Mouse (Mus musculus) liver, embryonic 16.5 days (tissue): ENCODE measurements at regions not wholly inside any gene's neighbourhood (a gene's known extent, or its start where the extent isn't known, plus 50 kb on each side); places are given as distances from the start of the nearest gene placed in this dataset.

Source experiments
- ATAC-seq: fragments of 200-750 bp; cut with Nextera tagmentation; 2 replicates; pipeline ENCODE4 v1.8.0; 2017; ENCODE audit warnings: low read depth, mild to moderate bottlenecking, moderate number of reproducible peaks, moderate library complexity
- H3K27ac ChIP-seq: fragments of 300-500 bp; sonication (generic); 2 replicates; pipeline ENCODE4 v1.5.1; 2014; ENCODE audit warnings: mild to moderate bottlenecking, low read length
- H3K27me3 ChIP-seq: fragments of 300-500 bp; sonication (generic); 2 replicates; pipeline ENCODE4 v1.6.1; 2014; ENCODE audit warnings: low read depth, low read length, mixed read lengths; ENCODE audit not compliant: control insufficient read depth, insufficient read depth
- H3K36me3 ChIP-seq: fragments of 300-500 bp; sonication (generic); 2 replicates; pipeline ENCODE4 v1.6.1; 2014; ENCODE audit warnings: mild to moderate bottlenecking; ENCODE audit not compliant: control insufficient read depth, insufficient read depth
- H3K4me1 ChIP-seq: fragments of 300-500 bp; sonication (generic); 2 replicates; pipeline ENCODE4 v1.6.1; 2014; ENCODE audit warnings: low read depth, low read length, mixed read lengths; ENCODE audit not compliant: control insufficient read depth
- H3K4me2 ChIP-seq: fragments of 300-500 bp; sonication (generic); 2 replicates; pipeline ENCODE4 v1.6.1; 2014; ENCODE audit warnings: low read depth, low read length, mixed read lengths
- H3K4me3 ChIP-seq: fragments of 300-500 bp; sonication (generic); 2 replicates; pipeline ENCODE4 v1.5.1; 2014; ENCODE audit warnings: low read depth, mild to moderate bottlenecking, low read length
- H3K9ac ChIP-seq: fragments of 300-500 bp; sonication (generic); 2 replicates; pipeline ENCODE4 v1.6.1; 2014; ENCODE audit warnings: low read depth, low read length
- H3K9me3 ChIP-seq: fragments of 300-500 bp; sonication (generic); replicated peaks from 2 replicates; pipeline ENCODE4 v1.6.1; 2016; ENCODE audit warnings: low read length; ENCODE audit not compliant: control insufficient read depth
- WGBS: fragments of 180-500 bp; shearing (Covaris S2); extraction: QIAGEN DNeasy Blood & Tissue Kit; methylation state at CpG from one replicate; pipeline ENCODE4 v1.1.7; 2014; ENCODE audit not compliant: insufficient replicate concordance; 5-methylcytosine and 5-hydroxymethylcytosine counted together

- 46% methylated on average over 1 of the region's 1 CpGs for whole genome bisulfite sequencing
- no peaks in the 10 kb centered on the region for H3K4me1 ChIP-seq
These were observed 194.7 kb upstream of the Usp24 start for GRCm38 (mm10) chr4:106121306-106121705.

GRCm38 (mm10) chr4:106123038-106123654 lies 192.9 kb upstream of the Usp24 start:
- H3K4me1 ChIP-seq = no peaks in the 10 kb centered on the region
- H3K9me3 ChIP-seq = no peaks in the 10 kb centered on the region
- H3K27me3 ChIP-seq = no peaks in the 10 kb centered on the region
- WGBS = 62% methylated on average over 8 of the region's 8 CpGs
- no peak overlapping the region for H3K9ac ChIP-seq
- ATAC-seq = no peak
- H3K27ac ChIP-seq = no peak overlapping the region
- no peaks in the 10 kb centered on the region for H3K36me3 ChIP-seq
- no peak overlapping the region for H3K4me3 ChIP-seq
- no peak overlapping the region for H3K4me2 ChIP-seq

More at GRCm38 (mm10) chr4:106121306-106121705, 194.7 kb upstream of the Usp24 start:
- Histone ChIP-seq H3K27me3 (no peaks in the 10 kb centered on the region), H3K36me3 (no peaks in the 10 kb centered on the region), H3K4me2 (no peak overlapping the region), H3K9ac (no peak overlapping the region), H3K4me3 (no peak overlapping the region), H3K9me3 (no peaks in the 10 kb centered on the region), H3K27ac (no peak overlapping the region)
- no peak for ATAC-seq

GRCm38 (mm10) chr4:106127199-106127598 lies 188.8 kb upstream of the Usp24 start:
- Histone ChIP-seq H3K4me3 (no peak overlapping the region), H3K27me3 (no peaks in the 10 kb centered on the region), H3K9ac (no peak overlapping the region), H3K36me3 (no peaks in the 10 kb centered on the region), H3K9me3 (no peaks in the 10 kb centered on the region), H3K4me1 (no peaks in the 10 kb centered on the region), H3K27ac (no peak overlapping the region), H3K4me2 (no peak overlapping the region)
- ATAC-seq = no peak
- 53% methylated on average over 5 of the region's 5 CpGs for WGBS

- Histone ChIP-seq H3K4me3 (no peak overlapping the region), H3K9me3 (no peaks in the 10 kb centered on the region), H3K4me1 (no peaks in the 10 kb centered on the region), H3K36me3 (no peaks in the 10 kb centered on the region), H3K27ac (no peak overlapping the region), H3K9ac (no peak overlapping the region), H3K4me2 (no peak overlapping the region), H3K27me3 (no peaks in the 10 kb centered on the region)
- no peak for ATAC-seq
- 40% methylated on average over 7 of the region's 7 CpGs for WGBS
These were observed 188.4 kb upstream of the Usp24 start for GRCm38 (mm10) chr4:106127641-106128040.

- no peaks in the 10 kb centered on the region for H3K4me1 ChIP-seq
- ATAC-seq = no peak
- H3K27me3 ChIP-seq = no peaks in the 10 kb centered on the region
- H3K4me3 ChIP-seq = no peak overlapping the region
- no peaks in the 10 kb centered on the region for H3K36me3 ChIP-seq
- H3K4me2 ChIP-seq = no peak overlapping the region
- H3K9ac ChIP-seq = no peak overlapping the region
- H3K27ac ChIP-seq = no peak overlapping the region
- 64% methylated on average over 7 of the region's 7 CpGs for WGBS
- H3K9me3 ChIP-seq = no peaks in the 10 kb centered on the region
These were observed 186.7 kb upstream of the Usp24 start for GRCm38 (mm10) chr4:106129327-106129726.

GRCm38 (mm10) chr4:106129803-106130202 lies 186.2 kb upstream of the Usp24 start:
- no peak for ATAC-seq
- Histone ChIP-seq H3K27ac (no peak overlapping the region), H3K4me3 (no peak overlapping the region), H3K9ac (no peak overlapping the region), H3K9me3 (no peaks in the 10 kb centered on the region), H3K4me2 (no peak overlapping the region), H3K27me3 (no peaks in the 10 kb centered on the region), H3K36me3 (no peaks in the 10 kb centered on the region), H3K4me1 (no peaks in the 10 kb centered on the region)
- 64% methylated on average over 2 of the region's 2 CpGs for WGBS

- no peaks in the 10 kb centered on the region for H3K4me1 ChIP-seq
- WGBS = 49% methylated on average over 10 of the region's 10 CpGs
- no peak overlapping the region for H3K9ac ChIP-seq
- no peak overlapping the region for H3K4me2 ChIP-seq
- H3K4me3 ChIP-seq = no peak overlapping the region
- no peak overlapping the region for H3K27ac ChIP-seq
- no peaks in the 10 kb centered on the region for H3K36me3 ChIP-seq
- H3K9me3 ChIP-seq = no peaks in the 10 kb centered on the region
- ATAC-seq = no peak
- H3K27me3 ChIP-seq = no peaks in the 10 kb centered on the region
These were observed 182.0 kb upstream of the Usp24 start for GRCm38 (mm10) chr4:106133746-106134730.

GRCm38 (mm10) chr4:106142741-106143140 lies 173.3 kb upstream of the Usp24 start:
- no peaks in the 10 kb centered on the region for H3K9me3 ChIP-seq
- no peak overlapping the region for H3K4me3 ChIP-seq
- no peaks in the 10 kb centered on the region for H3K27me3 ChIP-seq
- WGBS = 56% methylated on average over 4 of the region's 4 CpGs
- no peak for ATAC-seq
- no peak overlapping the region for H3K27ac ChIP-seq
- H3K9ac ChIP-seq = no peak overlapping the region
- H3K4me2 ChIP-seq = no peak overlapping the region
- no peaks in the 10 kb centered on the region for H3K36me3 ChIP-seq
- no peaks in the 10 kb centered on the region for H3K4me1 ChIP-seq
